Mouse (Mus musculus): ENCODE results near the gene Diexf. TPM values are rescaled to one million over a fixed set of nuclear protein-coding genes. Genes with fewer than 3 reads are reported as not detected.

Gene Diexf
- polyA plus RNA-seq, 1 experiment, result 25.4 TPM

- Histone ChIP-seq H3K4me3 (ENCODE audit: insufficient read depth, low read length) (no peak overlapping the region), H3K27ac (ENCODE audit: insufficient read depth, low read length) (no peak overlapping the region), H3K4me1 (ENCODE audit: control insufficient read depth, insufficient read depth, low read length) (no peaks in the 10 kb centered on the region)
- TF ChIP-seq POLR2A (IDR thresholded peaks at IDR 0.05; ENCODE audit: low read depth, low read length) (no peak), CTCF (IDR thresholded peaks at IDR 0.05; ENCODE audit: borderline replicate concordance, insufficient read depth, low read length) (no peak)
Observed at GRCm38 (mm10) chr1:193142517-193143062, 12.5 kb upstream of the Diexf start.

GRCm38 (mm10) chr1:193141118-193141517 is 11.0 kb upstream of the Diexf start:
- TF ChIP-seq POLR2A (IDR thresholded peaks at IDR 0.05; ENCODE audit: low read depth, low read length), result no peak
- TF ChIP-seq CTCF (IDR thresholded peaks at IDR 0.05; ENCODE audit: borderline replicate concordance, insufficient read depth, low read length), result no peak
- no peak overlapping the region for H3K27ac ChIP-seq (ENCODE audit: insufficient read depth, low read length)
- no peak overlapping the region for H3K4me3 ChIP-seq (ENCODE audit: insufficient read depth, low read length)
- H3K4me1 ChIP-seq (ENCODE audit: control insufficient read depth, insufficient read depth, low read length), result no peaks in the 10 kb centered on the region

GRCm38 (mm10) chr1:193138669-193139068 is 8.6 kb upstream of the Diexf start:
- H3K4me3 ChIP-seq (ENCODE audit: insufficient read depth, low read length), result no peak overlapping the region
- TF ChIP-seq POLR2A (IDR thresholded peaks at IDR 0.05; ENCODE audit: low read depth, low read length) (no peak), CTCF (IDR thresholded peaks at IDR 0.05; ENCODE audit: borderline replicate concordance, insufficient read depth, low read length) (no peak)
- no peaks in the 10 kb centered on the region for H3K4me1 ChIP-seq (ENCODE audit: control insufficient read depth, insufficient read depth, low read length)
- H3K27ac ChIP-seq (ENCODE audit: insufficient read depth, low read length), result no peak overlapping the region

GRCm38 (mm10) chr1:193138087-193138486 is 8.0 kb upstream of the Diexf start:
- Histone ChIP-seq H3K4me3 (ENCODE audit: insufficient read depth, low read length) (no peak overlapping the region), H3K27ac (ENCODE audit: insufficient read depth, low read length) (no peak overlapping the region), H3K4me1 (ENCODE audit: control insufficient read depth, insufficient read depth, low read length) (no peaks in the 10 kb centered on the region)
- TF ChIP-seq POLR2A (IDR thresholded peaks at IDR 0.05; ENCODE audit: low read depth, low read length) (no peak), CTCF (IDR thresholded peaks at IDR 0.05; ENCODE audit: borderline replicate concordance, insufficient read depth, low read length) (no peak)

- TF ChIP-seq POLR2A (IDR thresholded peaks at IDR 0.05; ENCODE audit: low read depth, low read length) (no peak), CTCF (IDR thresholded peaks at IDR 0.05; ENCODE audit: borderline replicate concordance, insufficient read depth, low read length) (no peak)
- H3K27ac ChIP-seq (ENCODE audit: insufficient read depth, low read length), result no peak overlapping the region
- peaks cover 2% of the 10 kb centered on the region; the same call in 1 of the 2 replicates for H3K4me1 ChIP-seq (ENCODE audit: control insufficient read depth, insufficient read depth, low read length)
- H3K4me3 ChIP-seq (ENCODE audit: insufficient read depth, low read length), result no peak overlapping the region
Observed at GRCm38 (mm10) chr1:193133726-193134125, 3.7 kb upstream of the Diexf start.

GRCm38 (mm10) chr1:193132385-193132784 is 2.3 kb upstream of the Diexf start:
- H3K4me3 ChIP-seq (ENCODE audit: insufficient read depth, low read length), result no peak overlapping the region
- H3K4me1 ChIP-seq (ENCODE audit: control insufficient read depth, insufficient read depth, low read length), result peaks cover 2% of the 10 kb centered on the region; the same call in 1 of the 2 replicates
- H3K27ac ChIP-seq (ENCODE audit: insufficient read depth, low read length), result no peak overlapping the region
- no peak for TF ChIP-seq POLR2A (IDR thresholded peaks at IDR 0.05; ENCODE audit: low read depth, low read length)
- no peak for TF ChIP-seq CTCF (IDR thresholded peaks at IDR 0.05; ENCODE audit: borderline replicate concordance, insufficient read depth, low read length)

- Histone ChIP-seq H3K4me3 (ENCODE audit: insufficient read depth, low read length) (no peak overlapping the region), H3K27ac (ENCODE audit: insufficient read depth, low read length) (no peak overlapping the region), H3K4me1 (ENCODE audit: control insufficient read depth, insufficient read depth, low read length) (peaks cover 2% of the 10 kb centered on the region; the same call in 1 of the 2 replicates)
- no peak for TF ChIP-seq CTCF (IDR thresholded peaks at IDR 0.05; ENCODE audit: borderline replicate concordance, insufficient read depth, low read length)
- TF ChIP-seq POLR2A (IDR thresholded peaks at IDR 0.05; ENCODE audit: low read depth, low read length), result no peak
Observed at GRCm38 (mm10) chr1:193131311-193131948, 1.4 kb upstream of the Diexf start.

GRCm38 (mm10) chr1:193130839-193131238 is 767 bp upstream of the Diexf start:
- Histone ChIP-seq H3K4me1 (ENCODE audit: control insufficient read depth, insufficient read depth, low read length) (peaks cover 2% of the 10 kb centered on the region; the same call in 1 of the 2 replicates), H3K27ac (ENCODE audit: insufficient read depth, low read length) (no peak overlapping the region; the same call in 1 of the 2 replicates), H3K4me3 (ENCODE audit: insufficient read depth, low read length) (no peak overlapping the region)
- TF ChIP-seq POLR2A (IDR thresholded peaks at IDR 0.05; ENCODE audit: low read depth, low read length), result no peak
- TF ChIP-seq CTCF (IDR thresholded peaks at IDR 0.05; ENCODE audit: borderline replicate concordance, insufficient read depth, low read length), result no peak

GRCm38 (mm10) chr1:193130456-193130825 is 369 bp upstream of the Diexf start:
- Histone ChIP-seq H3K27ac (ENCODE audit: insufficient read depth, low read length) (no peak overlapping the region; the same call in 1 of the 2 replicates), H3K4me1 (ENCODE audit: control insufficient read depth, insufficient read depth, low read length) (peaks cover 2% of the 10 kb centered on the region; the same call in 1 of the 2 replicates), H3K4me3 (ENCODE audit: insufficient read depth, low read length) (peak overlapping the region; percentile 14; the same call in 1 of the 2 replicates)
- TF ChIP-seq CTCF (IDR thresholded peaks at IDR 0.05; ENCODE audit: borderline replicate concordance, insufficient read depth, low read length), result no peak
- TF ChIP-seq POLR2A (IDR thresholded peaks at IDR 0.05; ENCODE audit: low read depth, low read length), result no peak

GRCm38 (mm10) chr1:193129321-193129720 is 751 bp downstream of the Diexf start:
- TF ChIP-seq POLR2A (IDR thresholded peaks at IDR 0.05; ENCODE audit: low read depth, low read length), result no peak
- TF ChIP-seq CTCF (IDR thresholded peaks at IDR 0.05; ENCODE audit: borderline replicate concordance, insufficient read depth, low read length), result no peak
- Histone ChIP-seq H3K4me3 (ENCODE audit: insufficient read depth, low read length) (peak overlapping the region; percentile 77), H3K27ac (ENCODE audit: insufficient read depth, low read length) (no peak overlapping the region), H3K4me1 (ENCODE audit: control insufficient read depth, insufficient read depth, low read length) (peaks cover 2% of the 10 kb centered on the region)

Measured in embryonic fibroblast, embryonic 13.5 days (primary cell).